9 mouse cellular contexts compared by ENCODE assay signal in genomic region chr14:67620854-67621476, GRCm38 (mm10).
DNase-seq lines count a peak whose midpoint lies in the region; ATAC-seq lines count a peak whose summit lies in the region.
"Had no signal": no experiment of that assay in that cellular context is flagged by ENCODE, and none has a peak within 500 bp of the region (broad histone marks: within the 10 kb centered on the region; RNA-seq: fewer than 3 reads in every experiment).

No protein-coding gene starts in this region.

- 36% methylated on average over 4 of the region's 4 CpGs for WGBS in heart, embryonic 15.5 days

- no peak overlapping the region for H3K9ac ChIP-seq in heart, embryonic 15.5 days
- H3K9ac ChIP-seq: embryonic facial prominence, embryonic 12.5 days had no signal

- peaks cover 11% of the 10 kb centered on the region; the same call in 1 of the 2 replicates for H3K4me1 ChIP-seq in heart, embryonic 15.5 days (replicated peaks)

- no peaks in the 10 kb centered on the region for H3K36me3 ChIP-seq in heart, embryonic 15.5 days
- H3K36me3 ChIP-seq: embryonic facial prominence, embryonic 12.5 days had no signal

- no peak overlapping the region for H3K4me2 ChIP-seq in heart, embryonic 15.5 days
- H3K4me2 ChIP-seq: embryonic facial prominence, embryonic 12.5 days had no signal

- DNase-seq in 416B (ENCODE audit: low read depth) (peak; percentile 41), NIH3T3 (ENCODE audit: low read depth) (peak; percentile 77)
- peak; percentile 79 for DNase-seq in embryo, embryonic 11 days
- peak; percentile 60 to 83 for DNase-seq in layer of hippocampus, adult 18-20 months (ENCODE audit: low spot score in 2 of 2)
- peak; percentile 47 for DNase-seq in lung, postnatal 14 days
- DNase-seq in right cerebral cortex, postnatal 4 days, result peak; percentile 53
- DNase-seq in c-Kit-positive CD71-positive TER-119-positive erythroid progenitor cells, embryonic 14.5 days (ENCODE audit: low spot score), result no peak

- H3K4me3 ChIP-seq in heart, embryonic 15.5 days, result no peak overlapping the region
- H3K4me3 ChIP-seq: embryonic facial prominence, embryonic 12.5 days had no signal

- peak; percentile 31 for ATAC-seq in heart, embryonic 15.5 days (replicated peaks; ENCODE audit: insufficient number of reproducible peaks, insufficient read depth, low FRiP score, low read depth)

- H3K27me3 ChIP-seq in heart, embryonic 15.5 days, result no peaks in the 10 kb centered on the region
- H3K27me3 ChIP-seq: embryonic facial prominence, embryonic 12.5 days had no signal

- H3K9me3 ChIP-seq in heart, embryonic 15.5 days (replicated peaks), result no peaks in the 10 kb centered on the region
- H3K9me3 ChIP-seq: embryonic facial prominence, embryonic 12.5 days had no signal

- H3K27ac ChIP-seq in heart, embryonic 15.5 days, result no peak overlapping the region
- H3K27ac ChIP-seq: embryonic facial prominence, embryonic 12.5 days had no signal
